Comparison of ENCODE assay signal across 22 mouse cellular contexts in genomic region chr16:67482542-67482941, GRCm38 (mm10).
DNase-seq lines count a peak whose midpoint lies in the region; ATAC-seq and TF ChIP-seq lines count a peak whose summit lies in the region.
"Had no signal": no experiment of that assay in that cellular context is flagged by ENCODE, and none has a peak within 500 bp of the region (broad histone marks: within the 10 kb centered on the region; RNA-seq: fewer than 3 reads in every experiment).

No protein-coding gene starts in this region.

- H3K4me1 ChIP-seq in embryonic facial prominence, embryonic 14.5 days (ENCODE audit: control insufficient read depth, insufficient read depth, low read length) = no peaks in the 10 kb centered on the region
- H3K4me1 ChIP-seq in embryonic facial prominence, embryonic 10.5 days = no peaks in the 10 kb centered on the region
- no peaks in the 10 kb centered on the region for H3K4me1 ChIP-seq in hindbrain, embryonic 15.5 days (replicated peaks)
- H3K4me1 ChIP-seq in hindbrain, embryonic 12.5 days = no peaks in the 10 kb centered on the region
- H3K4me1 ChIP-seq in limb, embryonic 14.5 days (ENCODE audit: control insufficient read depth, insufficient read depth, low read length) = no peaks in the 10 kb centered on the region
- no peaks in the 10 kb centered on the region for H3K4me1 ChIP-seq in limb, embryonic 10.5 days
- H3K4me1 ChIP-seq: embryonic facial prominence, embryonic 12.5 days; neural tube, embryonic 12.5 days; stomach, embryonic 15.5 days had no signal

- no peak for ATAC-seq in embryonic facial prominence, embryonic 14.5 days (ENCODE audit: low read depth)
- ATAC-seq in hindbrain, embryonic 15.5 days (ENCODE audit: low FRiP score, low read depth) = no peak
- no peak for ATAC-seq in hindbrain, embryonic 12.5 days (ENCODE audit: low FRiP score)
- no peak for ATAC-seq in limb, embryonic 14.5 days (ENCODE audit: low FRiP score, low read depth)
- ATAC-seq: intestine, postnatal 0 days had no signal

- H3K36me3 ChIP-seq in embryonic facial prominence, embryonic 14.5 days (ENCODE audit: control insufficient read depth, insufficient read depth, low read length) = no peaks in the 10 kb centered on the region
- no peaks in the 10 kb centered on the region for H3K36me3 ChIP-seq in embryonic facial prominence, embryonic 10.5 days (replicated peaks)
- H3K36me3 ChIP-seq in hindbrain, embryonic 15.5 days = no peaks in the 10 kb centered on the region
- no peaks in the 10 kb centered on the region for H3K36me3 ChIP-seq in hindbrain, embryonic 12.5 days
- no peaks in the 10 kb centered on the region for H3K36me3 ChIP-seq in limb, embryonic 14.5 days (ENCODE audit: control insufficient read depth, insufficient read depth, low read length)
- H3K36me3 ChIP-seq in limb, embryonic 10.5 days = no peaks in the 10 kb centered on the region
- H3K36me3 ChIP-seq: embryonic facial prominence, embryonic 12.5 days; neural tube, embryonic 12.5 days; stomach, embryonic 15.5 days had no signal

- H3K4me2 ChIP-seq in embryonic facial prominence, embryonic 14.5 days (ENCODE audit: low read depth, low read length) = no peak overlapping the region
- peak overlapping the region; percentile 15; the same call in 1 of the 2 replicates for H3K4me2 ChIP-seq in hindbrain, embryonic 15.5 days
- H3K4me2 ChIP-seq in hindbrain, embryonic 12.5 days (replicated peaks) = no peak overlapping the region
- no peak overlapping the region; the same call in 1 of the 2 replicates for H3K4me2 ChIP-seq in limb, embryonic 14.5 days (replicated peaks; ENCODE audit: low read depth, low read length, severe bottlenecking)
- H3K4me2 ChIP-seq: embryonic facial prominence, embryonic 12.5 days; neural tube, embryonic 12.5 days; stomach, embryonic 15.5 days had no signal

- no peaks in the 10 kb centered on the region for H3K9me3 ChIP-seq in embryonic facial prominence, embryonic 14.5 days (ENCODE audit: control insufficient read depth, low read length)
- H3K9me3 ChIP-seq in embryonic facial prominence, embryonic 10.5 days = no peaks in the 10 kb centered on the region
- H3K9me3 ChIP-seq in hindbrain, embryonic 15.5 days = no peaks in the 10 kb centered on the region
- no peaks in the 10 kb centered on the region for H3K9me3 ChIP-seq in hindbrain, embryonic 12.5 days (replicated peaks)
- H3K9me3 ChIP-seq in limb, embryonic 14.5 days (ENCODE audit: control insufficient read depth, low read length) = no peaks in the 10 kb centered on the region
- no peaks in the 10 kb centered on the region for H3K9me3 ChIP-seq in limb, embryonic 10.5 days (replicated peaks)
- H3K9me3 ChIP-seq: embryonic facial prominence, embryonic 12.5 days; neural tube, embryonic 12.5 days; stomach, embryonic 15.5 days had no signal

- peak; percentile 2 for DNase-seq in embryonic facial prominence, embryonic 14.5 days (ENCODE audit: low spot score)
- DNase-seq in embryonic facial prominence, embryonic 10.5 days (ENCODE audit: low spot score) = no peak
- DNase-seq in limb, embryonic 14.5 days (ENCODE audit: low spot score) = peak; percentile 3
- DNase-seq in limb, embryonic 10.5 days (ENCODE audit: low spot score) = no peak
- DNase-seq in brain, adult 2 months (ENCODE audit: low read depth, low spot score) = peak; percentile 63
- no peak for DNase-seq in spleen, postnatal 10 days (ENCODE audit: low spot score in 2 of 2)
- DNase-seq: adrenal gland, postnatal 14 days; cerebellum, adult 9-10 months; gastrocnemius, adult 2 months; kidney, postnatal 4 days; lung, postnatal 4 days; right cerebral cortex, adult 18-20 months; right cerebral cortex, postnatal 4 days; thymus, adult 18-20 months; thymus, postnatal 4 days had no signal

- TF ChIP-seq POLR2A in limb, embryonic 14.5 days (IDR thresholded peaks at IDR 0.05; ENCODE audit: borderline replicate concordance, extremely low read depth, insufficient read depth, insufficient read length) = no peak

- WGBS in embryonic facial prominence, embryonic 14.5 days = 63% methylated on average over 7 of the region's 7 CpGs
- 79% methylated on average over 7 of the region's 7 CpGs for WGBS in embryonic facial prominence, embryonic 10.5 days
- WGBS in hindbrain, embryonic 15.5 days = 66% methylated on average over 7 of the region's 7 CpGs
- WGBS in hindbrain, embryonic 12.5 days = 71% methylated on average over 7 of the region's 7 CpGs
- WGBS in limb, embryonic 14.5 days = 72% methylated on average over 7 of the region's 7 CpGs
- WGBS in limb, embryonic 10.5 days = 89% methylated on average over 7 of the region's 7 CpGs

- no peaks in the 10 kb centered on the region for H3K27me3 ChIP-seq in embryonic facial prominence, embryonic 14.5 days (replicated peaks; ENCODE audit: control insufficient read depth, insufficient read depth, low read length)
- H3K27me3 ChIP-seq in embryonic facial prominence, embryonic 10.5 days (replicated peaks; ENCODE audit: low read depth, poor library complexity, severe bottlenecking) = no peaks in the 10 kb centered on the region
- no peaks in the 10 kb centered on the region for H3K27me3 ChIP-seq in hindbrain, embryonic 15.5 days
- H3K27me3 ChIP-seq in hindbrain, embryonic 12.5 days = no peaks in the 10 kb centered on the region
- no peaks in the 10 kb centered on the region for H3K27me3 ChIP-seq in limb, embryonic 14.5 days (ENCODE audit: control insufficient read depth, insufficient read depth, low read length)
- no peaks in the 10 kb centered on the region for H3K27me3 ChIP-seq in limb, embryonic 10.5 days (ENCODE audit: low read depth, poor library complexity, severe bottlenecking)
- H3K27me3 ChIP-seq: embryonic facial prominence, embryonic 12.5 days; neural tube, embryonic 12.5 days; stomach, embryonic 15.5 days had no signal

- H3K27ac ChIP-seq in embryonic facial prominence, embryonic 14.5 days (replicated peaks; ENCODE audit: low read depth, low read length) = no peak overlapping the region
- no peak overlapping the region for H3K27ac ChIP-seq in embryonic facial prominence, embryonic 10.5 days (replicated peaks)
- 0 out of 2 replicates have a peak overlapping the region, but pooled peaks have one; percentile 25 for H3K27ac ChIP-seq in hindbrain, embryonic 15.5 days (replicated peaks)
- H3K27ac ChIP-seq in hindbrain, embryonic 12.5 days = no peak overlapping the region
- no peak overlapping the region for H3K27ac ChIP-seq in limb, embryonic 14.5 days (replicated peaks; ENCODE audit: low read depth, low read length)
- no peak overlapping the region for H3K27ac ChIP-seq in limb, embryonic 10.5 days
- H3K27ac ChIP-seq: embryonic facial prominence, embryonic 12.5 days; gastrocnemius, adult 2 months; neural tube, embryonic 12.5 days; stomach, embryonic 15.5 days had no signal

- H3K9ac ChIP-seq in embryonic facial prominence, embryonic 14.5 days (ENCODE audit: low read depth, low read length) = no peak overlapping the region
- no peak overlapping the region for H3K9ac ChIP-seq in hindbrain, embryonic 15.5 days
- no peak overlapping the region for H3K9ac ChIP-seq in hindbrain, embryonic 12.5 days
- H3K9ac ChIP-seq in limb, embryonic 14.5 days (ENCODE audit: low read depth, low read length, severe bottlenecking) = no peak overlapping the region
- H3K9ac ChIP-seq: embryonic facial prominence, embryonic 12.5 days; neural tube, embryonic 12.5 days; stomach, embryonic 15.5 days had no signal

- no peak overlapping the region for H3K4me3 ChIP-seq in embryonic facial prominence, embryonic 14.5 days (ENCODE audit: low read depth, low read length)
- H3K4me3 ChIP-seq in embryonic facial prominence, embryonic 10.5 days = no peak overlapping the region
- H3K4me3 ChIP-seq in hindbrain, embryonic 15.5 days = no peak overlapping the region
- no peak overlapping the region for H3K4me3 ChIP-seq in hindbrain, embryonic 12.5 days
- H3K4me3 ChIP-seq in limb, embryonic 14.5 days (replicated peaks; ENCODE audit: low read length) = no peak overlapping the region
- H3K4me3 ChIP-seq in limb, embryonic 10.5 days = no peak overlapping the region
- H3K4me3 ChIP-seq: embryonic facial prominence, embryonic 12.5 days; erythroblast, embryonic 14.5 days; gastrocnemius, adult 2 months; neural tube, embryonic 12.5 days; stomach, embryonic 15.5 days had no signal

Comparison
In these comparisons a context has a peak if more than half of its experiments do, and no peak if none do; other contexts are left out.
1. DNase-seq: peak in embryonic facial prominence, embryonic 14.5 days (single experiment), limb, embryonic 14.5 days (single experiment) and brain, adult 2 months (single experiment); none in embryonic facial prominence, embryonic 10.5 days (single experiment), limb, embryonic 10.5 days (single experiment) and spleen, postnatal 10 days (0 of 2).